Mouse (Mus musculus): Measurements from ENCODE around the gene Agap2. TPM values are rescaled to one million over a fixed set of nuclear protein-coding genes. Genes with fewer than 3 reads are reported as not detected.
A peak's percentile ranks its signal among the peaks of the same experiment; 100 is the strongest.

Gene Agap2
- total RNA-seq, 2 experiments from 2014 or later, result 2.1 to 2.8 TPM

DNA sequence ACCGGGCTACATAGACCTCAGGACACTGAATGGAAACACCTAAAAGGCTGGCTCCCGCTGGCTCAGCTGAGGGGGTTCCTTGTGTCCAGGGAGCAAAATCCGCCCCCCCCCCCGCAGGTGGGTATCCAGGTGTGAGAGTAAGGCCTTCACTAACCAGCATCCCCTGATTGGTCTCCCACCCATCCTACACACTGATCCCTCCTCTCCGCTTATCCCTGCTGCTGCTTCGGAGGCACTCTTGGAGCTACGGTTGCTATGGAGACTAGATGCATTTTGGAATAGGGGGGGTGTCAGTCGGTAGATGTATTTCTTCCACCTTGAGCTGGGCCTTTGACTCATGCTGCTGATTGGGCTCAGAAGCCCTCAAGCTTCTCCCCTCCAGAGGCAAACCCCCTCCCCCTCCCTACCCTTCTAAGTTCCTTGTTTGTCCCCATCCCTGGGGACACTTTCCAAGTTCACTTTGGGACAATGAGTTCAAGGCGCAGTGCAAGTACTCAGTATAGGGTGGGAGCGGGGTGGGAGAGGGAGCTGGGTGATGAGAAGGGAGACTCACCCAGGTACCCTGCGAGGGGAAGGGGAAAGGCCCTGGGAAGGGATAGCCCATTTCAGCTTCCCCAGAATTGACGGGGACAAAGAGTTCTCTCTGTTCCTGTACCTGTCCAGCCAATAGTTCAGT is 3.1 kb downstream of the Agap2 start:
- DNase-seq, result no peak

DNA sequence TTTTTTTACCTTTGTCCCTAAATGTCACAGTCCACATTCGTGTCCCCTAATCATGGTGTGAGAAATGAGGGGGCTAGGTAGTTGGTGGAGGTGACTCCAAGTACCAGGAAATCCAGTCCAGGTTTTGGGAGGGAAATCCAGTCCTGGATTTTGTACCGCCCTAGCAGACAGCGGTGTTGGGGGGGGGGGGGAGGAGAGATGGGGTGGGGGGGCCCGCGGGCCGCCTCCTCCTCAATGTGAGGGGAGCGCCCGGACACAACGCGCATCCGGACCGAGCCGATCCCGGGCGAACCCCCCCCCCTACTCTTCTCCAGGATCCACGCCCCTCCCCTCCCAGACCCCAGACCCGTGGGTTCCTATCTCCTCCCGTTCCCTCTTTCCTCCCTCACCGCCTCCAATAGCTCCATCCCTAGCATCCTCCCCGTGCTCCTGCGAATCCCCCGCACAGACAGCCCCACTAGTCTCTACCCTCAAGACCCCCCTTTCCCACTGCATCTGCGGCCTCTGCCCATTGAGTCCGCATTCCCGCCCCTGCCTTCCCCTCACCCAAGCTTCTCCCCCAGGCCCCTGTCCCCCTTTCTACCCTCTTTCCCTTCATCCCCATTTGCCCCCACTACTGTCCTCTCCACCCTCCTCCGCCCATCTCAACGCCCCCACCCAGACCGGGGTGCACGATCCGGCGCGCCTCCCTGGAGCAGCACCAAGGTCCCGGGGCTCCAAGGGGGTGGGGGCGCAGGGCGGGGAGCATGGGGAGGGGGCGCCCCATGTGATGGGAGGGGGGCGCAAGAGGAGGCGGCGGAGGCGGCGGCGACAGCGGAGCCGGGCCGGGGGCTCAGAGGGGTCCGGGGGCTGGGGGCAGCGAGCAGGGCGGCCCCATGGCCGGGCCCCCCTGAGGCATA is 3.8 kb downstream of the Agap2 start:
- DNase-seq, result peak; percentile 57

DNA sequence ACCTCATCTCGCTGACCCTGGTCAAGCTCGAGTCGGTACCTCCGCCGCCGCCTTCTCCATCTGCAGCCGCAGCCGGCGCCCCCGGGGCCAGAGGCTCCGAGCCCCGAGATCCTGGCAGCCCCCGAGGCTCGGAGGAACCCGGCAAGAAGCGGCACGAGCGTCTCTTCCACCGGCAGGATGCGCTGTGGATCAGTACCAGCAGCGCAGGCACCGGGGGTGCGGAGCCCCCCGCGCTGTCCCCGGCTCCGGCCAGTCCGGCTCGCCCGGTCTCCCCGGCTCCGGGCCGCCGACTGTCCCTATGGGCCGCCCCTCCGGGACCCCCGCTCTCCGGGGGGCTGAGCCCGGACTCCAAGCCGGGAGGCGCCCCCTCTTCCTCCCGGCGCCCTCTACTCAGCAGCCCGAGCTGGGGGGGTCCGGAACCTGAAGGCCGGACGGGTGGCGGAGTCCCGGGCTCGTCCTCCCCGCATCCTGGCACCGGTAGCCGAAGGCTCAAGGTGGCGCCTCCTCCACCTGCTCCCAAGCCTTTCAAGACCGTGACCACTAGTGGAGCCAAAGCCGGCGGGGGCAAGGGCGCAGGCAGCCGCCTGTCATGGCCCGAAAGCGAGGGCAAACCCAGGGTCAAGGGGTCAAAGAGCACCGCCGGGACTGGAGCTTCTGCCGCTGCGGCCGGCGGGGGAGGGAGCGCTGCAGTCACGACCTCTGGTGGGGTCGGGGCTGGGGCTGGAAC is 4.7 kb downstream of the Agap2 start:
- peak; percentile 35 for DNase-seq

DNA sequence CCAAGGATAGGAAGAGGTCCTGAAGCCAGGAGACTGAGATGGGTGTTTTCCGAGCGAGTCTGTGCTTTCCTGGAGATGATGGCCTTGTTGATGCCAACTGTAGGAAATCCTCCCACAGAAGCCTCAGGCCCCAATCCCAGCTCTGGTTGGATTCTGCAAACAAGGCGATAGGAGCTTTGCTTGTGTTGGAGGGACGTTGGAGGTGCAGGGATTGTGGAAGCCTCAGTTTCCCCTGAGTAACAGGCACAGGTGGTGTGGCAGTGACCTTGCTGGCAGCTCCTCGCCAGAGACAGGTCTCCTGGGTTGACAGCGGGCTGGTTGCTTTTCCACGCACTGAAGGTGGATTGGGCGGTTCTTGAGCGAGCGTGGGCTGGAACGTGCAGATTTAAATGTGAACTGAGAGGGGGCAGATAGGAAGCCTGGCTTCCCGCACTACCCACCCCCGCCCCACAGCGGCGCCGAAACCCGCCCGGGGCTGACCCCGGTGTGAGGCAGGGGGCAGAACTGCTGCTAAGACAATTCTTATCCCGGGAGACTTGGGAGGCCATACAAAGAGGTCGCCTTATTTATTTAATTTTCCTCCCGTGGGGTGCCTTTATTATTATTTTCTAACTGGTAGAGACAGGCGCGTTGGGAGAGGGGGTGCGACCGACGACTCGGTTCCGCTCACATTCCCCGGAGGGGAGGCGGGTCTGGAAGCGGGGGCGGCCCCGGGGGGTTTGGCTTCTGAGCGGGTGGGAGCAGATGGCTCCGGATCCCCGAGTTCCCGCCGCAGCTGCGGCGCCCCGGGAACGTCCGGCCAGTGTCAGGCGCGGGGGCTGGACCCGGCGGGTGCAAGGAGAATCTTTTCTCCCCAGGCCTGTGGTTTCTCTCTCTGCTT is 6.1 kb downstream of the Agap2 start:
- DNase-seq, result peak; percentile 61

DNA sequence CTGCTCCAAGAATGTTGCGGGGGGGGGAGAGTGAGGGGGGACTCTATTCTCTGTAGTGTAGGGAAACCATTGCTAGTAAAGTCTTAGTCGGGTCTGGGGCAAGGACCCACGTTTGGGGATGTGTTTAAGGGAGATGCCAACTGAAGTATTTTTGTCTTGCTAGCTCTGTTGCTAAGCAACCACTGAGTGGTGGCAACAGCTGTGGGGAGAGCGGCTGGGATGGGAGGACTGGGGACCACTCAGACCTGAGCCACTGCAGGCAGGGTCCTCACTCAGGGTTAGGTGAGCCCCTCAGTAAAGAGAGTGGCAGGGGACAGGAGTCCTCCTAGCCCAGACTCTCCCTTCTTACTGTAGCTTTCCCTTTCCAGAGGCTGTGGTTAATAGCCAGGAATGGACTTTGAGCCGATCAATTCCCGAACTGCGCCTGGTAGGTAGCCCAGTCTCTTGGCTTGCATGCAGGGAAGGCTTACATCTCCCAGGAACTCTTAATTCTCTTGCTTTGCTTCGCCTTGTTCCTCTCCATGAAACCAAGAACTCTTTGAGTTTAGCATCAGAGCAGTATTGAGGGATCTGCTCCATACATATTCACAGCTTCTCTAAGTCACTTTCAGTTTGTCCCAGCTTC is 7.0 kb downstream of the Agap2 start:
- no peak for DNase-seq

DNA sequence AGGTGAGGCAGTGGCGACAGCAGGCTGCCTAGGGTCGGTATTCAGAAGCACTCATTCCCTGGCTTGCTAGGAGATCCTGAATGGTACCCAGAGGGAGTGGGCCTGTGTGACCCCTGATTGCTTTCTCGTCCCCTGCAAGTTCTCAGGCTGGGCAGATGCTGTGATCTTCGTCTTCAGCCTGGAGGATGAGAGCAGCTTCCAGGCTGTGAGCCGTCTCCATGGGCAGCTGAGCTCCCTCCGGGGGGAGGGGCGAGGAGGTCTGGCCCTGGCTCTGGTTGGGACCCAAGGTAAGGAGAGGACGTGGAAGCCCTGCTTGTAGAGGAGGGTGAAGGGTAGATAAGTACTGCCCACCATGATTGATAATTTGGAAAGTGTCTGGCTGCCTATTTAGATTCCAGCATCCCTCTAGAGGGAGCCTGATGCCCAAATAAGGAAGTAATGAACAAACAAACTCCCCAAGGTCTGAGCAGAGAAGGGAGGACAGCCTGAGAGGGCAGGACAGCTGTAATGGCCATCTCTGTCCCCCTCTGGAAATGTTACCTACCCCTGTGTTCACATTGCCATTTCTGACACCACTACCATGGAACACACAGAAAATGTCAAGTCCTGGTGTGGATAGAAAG is 8.3 kb downstream of the Agap2 start:
- DNase-seq, result no peak

DNA sequence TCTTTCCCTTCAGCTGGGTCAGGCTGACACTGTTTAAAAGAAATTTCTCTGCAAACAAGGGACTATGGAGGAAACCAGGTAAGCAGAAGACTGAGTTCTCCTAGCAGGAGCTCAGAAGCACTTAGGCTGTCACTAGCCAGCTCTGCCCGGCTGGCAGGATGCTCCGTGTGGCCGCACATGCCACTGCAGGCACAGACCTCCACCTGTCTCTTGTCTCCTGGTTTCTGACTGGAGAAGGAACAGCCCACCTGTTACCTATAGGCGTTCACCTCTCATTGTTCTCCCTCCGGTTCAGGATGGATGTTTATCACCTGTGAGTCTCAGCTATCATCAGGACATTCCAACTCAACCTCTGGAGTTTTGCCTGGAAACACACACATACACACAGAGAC is 8.8 kb downstream of the Agap2 start:
- DNase-seq, result no peak

DNA sequence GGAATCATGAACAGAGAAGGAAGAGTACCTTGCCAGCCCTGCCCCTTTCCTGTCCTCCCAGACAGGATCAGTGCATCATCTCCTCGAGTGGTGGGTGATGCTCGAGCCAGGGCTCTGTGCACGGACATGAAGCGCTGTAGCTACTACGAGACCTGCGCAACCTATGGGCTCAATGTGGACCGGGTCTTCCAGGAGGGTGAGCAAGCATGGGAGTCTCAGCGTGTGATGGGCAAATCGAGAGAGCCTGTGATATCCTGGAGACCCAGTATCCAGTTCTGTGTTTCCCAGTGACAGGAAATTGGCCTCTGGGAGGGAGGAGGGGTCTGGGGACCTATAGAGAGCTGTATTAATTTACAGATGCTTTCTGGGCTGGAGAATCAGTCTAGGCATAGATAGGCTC is 10.0 kb downstream of the Agap2 start:
- DNase-seq, result no peak

DNA sequence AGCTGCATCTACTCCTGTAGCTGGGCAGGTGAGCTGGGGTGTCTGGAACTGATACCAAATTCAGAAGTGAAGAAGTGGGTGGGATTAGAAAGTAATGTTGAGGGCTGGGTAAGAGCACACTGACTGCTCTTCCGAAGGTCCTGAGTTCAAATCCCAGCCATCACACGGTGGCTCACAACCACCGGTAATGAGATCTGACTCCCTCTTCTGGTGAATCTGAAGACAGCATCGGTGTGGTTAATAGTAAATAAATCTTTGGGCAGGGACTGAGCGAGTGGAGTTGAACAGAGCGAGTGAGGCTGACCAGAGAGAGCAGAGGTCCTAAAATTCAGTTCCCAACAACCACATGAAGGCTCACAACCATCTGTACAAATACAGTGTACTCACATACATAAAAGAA is 10.5 kb downstream of the Agap2 start:
- no peak for DNase-seq

DNA sequence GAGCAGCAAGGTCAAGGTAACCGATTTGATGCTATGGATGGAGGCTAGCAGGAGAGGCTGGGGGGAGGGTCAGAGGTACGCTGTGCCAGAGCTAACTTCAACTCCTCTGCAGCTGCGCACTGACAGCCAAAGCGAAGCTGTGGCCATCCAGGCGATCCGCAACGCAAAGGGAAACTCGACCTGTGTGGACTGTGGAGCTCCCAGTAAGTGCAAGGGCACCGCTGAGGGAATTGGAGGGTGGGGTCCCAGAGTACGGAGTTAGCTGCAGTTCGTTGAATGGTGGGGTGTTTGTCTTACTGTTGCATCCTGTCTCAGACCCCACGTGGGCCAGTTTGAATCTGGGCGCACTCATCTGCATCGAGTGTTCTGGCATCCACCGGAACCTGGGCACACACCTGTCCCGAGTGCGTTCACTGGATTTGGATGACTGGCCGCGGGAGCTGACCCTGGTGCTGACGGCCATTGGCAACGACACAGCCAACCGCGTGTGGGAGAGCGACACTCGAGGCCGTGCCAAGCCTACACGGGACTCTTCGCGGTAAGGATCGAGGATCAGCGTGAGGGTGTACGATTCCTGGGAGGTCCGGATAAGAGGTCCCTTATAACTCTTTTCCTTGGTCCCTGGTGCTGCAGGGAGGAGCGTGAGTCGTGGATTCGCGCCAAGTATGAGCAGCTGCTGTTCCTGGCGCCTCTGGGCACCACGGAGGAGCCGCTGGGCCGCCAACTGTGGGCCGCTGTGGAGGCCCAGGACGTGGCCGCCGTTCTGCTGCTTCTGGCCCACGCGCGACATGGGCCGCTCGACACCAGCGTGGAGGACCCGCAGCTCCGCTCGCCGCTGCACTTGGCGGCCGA is 15.7 kb downstream of the Agap2 start:
- peak; percentile 67 for DNase-seq

DNA sequence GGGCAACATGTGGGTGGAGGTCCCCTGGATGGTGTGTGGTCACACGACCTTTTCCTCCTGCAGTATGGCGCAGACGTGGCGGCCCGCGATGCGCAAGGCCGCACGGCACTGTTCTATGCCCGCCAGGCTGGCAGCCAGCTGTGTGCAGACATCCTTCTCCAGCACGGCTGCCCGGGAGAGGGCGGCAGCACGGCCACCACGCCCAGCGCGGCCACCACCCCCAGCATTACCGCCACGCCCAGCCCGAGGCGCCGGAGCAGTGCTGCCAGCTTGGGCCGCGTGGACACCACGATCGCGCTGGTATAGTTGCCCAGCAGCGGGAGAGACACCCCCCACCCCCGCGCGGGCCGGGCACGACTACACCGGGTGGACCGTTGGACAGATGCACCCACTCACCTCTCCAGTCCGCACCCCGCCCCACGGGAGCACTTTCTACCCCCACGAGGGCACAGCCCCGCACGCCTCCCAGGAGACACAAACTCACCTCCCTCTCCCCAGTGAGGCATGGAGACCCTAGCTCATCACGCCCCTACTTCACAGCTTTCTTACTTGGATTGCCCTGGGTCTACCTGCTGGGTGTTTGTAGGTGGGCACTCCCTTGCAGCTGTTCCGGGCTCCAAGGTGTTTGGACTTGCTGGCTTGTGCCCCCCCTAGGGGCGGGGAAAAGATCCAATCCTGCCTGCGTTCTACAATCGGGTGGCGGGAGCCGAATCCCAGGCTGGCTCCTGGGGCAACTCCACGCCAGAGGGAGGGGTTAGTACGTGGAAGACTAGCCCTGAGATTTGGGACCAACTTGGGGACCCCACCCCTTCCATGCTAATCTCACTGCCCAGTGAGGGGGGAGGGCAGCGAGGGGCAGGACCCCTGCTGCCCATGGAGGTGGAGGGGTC is 16.7 kb downstream of the Agap2 start:
- DNase-seq, result no peak

DNA sequence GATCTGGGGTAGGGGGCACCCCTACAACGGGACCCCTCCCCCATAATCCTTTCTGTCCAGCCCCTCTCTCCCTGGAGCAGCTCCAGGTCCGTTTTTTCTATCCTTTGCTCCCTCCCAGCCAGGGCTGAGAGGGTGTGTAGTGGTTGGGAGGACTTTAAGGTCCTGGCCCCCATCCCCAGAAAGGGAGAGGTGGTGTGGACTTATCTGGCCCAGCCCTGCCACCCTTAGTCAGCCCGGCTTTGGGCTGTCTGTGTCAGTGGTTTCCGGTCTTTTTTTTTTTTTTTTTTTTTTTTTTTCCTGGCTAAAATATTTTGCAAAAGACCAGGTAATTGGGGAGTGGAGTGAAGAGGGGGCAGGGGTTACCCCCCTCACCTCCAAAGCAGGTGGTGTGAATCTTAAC is 17.7 kb downstream of the Agap2 start:
- no peak for DNase-seq

DNA sequence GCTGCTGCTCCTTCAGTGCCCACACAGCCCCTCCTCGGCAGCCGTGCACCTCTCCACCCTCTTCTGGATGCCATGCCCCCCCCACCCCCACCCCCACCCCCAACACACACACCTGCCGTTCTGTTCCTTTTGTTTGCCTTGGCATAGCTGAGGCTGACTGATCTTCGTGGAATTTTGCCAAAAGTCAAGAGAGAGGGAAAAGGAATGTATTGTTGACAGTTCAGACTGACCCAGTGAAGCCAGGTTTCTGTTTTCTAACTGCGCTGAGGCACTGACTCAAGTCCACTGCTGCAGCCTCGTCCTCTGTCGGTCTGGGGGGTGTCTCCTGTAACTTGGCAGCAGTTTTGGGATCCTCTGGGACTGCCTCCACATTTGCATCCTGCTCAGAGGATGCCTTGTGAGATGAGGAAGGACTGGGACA is 19.3 kb downstream of the Agap2 start:
- DNase-seq, result no peak

DNA sequence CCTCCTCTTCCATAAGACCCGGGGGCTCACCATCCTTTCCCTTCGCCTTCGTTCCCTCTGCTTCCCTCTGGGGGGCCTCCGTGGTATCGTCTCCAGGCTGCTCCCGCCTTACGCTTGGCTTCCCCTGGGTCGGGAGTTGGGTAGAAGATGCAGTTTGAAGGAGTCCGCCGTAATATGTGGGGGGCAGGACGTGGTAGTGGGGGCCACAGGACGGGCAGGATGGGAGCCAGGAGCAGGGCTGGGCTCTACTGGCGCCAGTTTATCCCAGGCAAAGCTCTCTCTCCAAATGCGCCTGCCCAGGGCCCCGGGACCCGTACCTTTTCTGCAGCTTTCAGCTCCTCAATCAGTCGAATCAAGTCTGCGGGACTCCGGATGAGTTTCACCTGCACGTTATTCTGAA is 23.4 kb downstream of the Agap2 start:
- DNase-seq, result no peak

DNA sequence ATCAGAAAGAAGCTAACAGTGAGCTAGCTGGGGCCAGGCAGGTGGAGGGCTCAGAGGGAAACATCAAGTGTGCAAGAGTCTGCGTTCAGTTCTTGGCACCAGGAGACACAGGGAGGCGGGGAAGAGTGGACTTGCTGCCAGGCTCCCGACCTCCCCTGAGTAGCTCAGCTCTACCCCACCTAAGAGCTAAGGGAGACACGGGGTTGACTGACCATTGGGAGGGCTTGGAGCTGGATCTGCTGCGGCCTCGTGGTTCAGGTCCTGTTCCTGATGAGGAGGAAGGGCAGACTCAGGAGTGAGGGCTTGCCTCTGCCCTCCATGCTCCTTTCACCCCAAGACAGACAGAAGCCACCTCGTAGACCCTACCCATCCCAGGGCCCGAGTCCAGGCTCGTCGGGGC is 24.1 kb downstream of the Agap2 start:
- DNase-seq, result no peak

DNA sequence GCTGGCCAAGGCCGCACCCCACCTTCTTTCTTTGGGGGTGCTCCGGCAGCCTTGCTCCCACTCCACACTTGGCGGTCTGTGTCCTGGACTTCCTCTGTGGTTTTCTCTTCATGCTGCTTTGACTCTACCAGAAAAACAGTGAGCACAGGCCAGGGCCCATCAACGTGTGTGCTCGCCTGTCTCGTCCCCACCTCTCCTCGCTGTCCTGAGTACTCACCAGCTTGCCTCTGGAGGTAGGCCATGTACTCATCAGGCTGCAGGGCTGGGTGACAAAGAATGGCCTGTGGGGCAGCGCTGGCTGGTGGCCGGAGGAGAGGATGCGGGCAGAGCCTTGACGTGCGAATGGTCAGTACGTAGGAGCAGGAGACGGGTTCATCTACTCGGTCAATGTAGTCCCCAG is 24.8 kb downstream of the Agap2 start:
- no peak for DNase-seq

DNA sequence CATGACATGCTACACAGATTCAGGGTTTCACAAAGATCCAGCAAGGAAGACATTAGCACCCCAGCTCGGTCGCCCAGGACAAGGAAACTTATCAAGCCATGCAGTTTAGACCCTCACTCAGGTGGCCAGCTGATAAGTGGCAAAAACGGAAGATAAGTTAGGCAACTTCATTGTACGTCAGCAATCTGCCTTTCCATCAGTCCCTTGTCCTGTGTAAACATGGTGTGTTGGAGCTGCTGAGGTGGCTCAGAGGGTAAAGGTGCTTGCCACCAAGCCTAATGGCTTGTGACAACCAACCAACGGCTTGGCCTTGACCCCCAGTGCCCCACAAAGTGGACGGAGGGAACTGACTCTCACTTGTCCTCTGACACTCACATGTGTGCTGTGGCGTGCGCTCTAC is 25.3 kb downstream of the Agap2 start:
- DNase-seq, result no peak

DNA sequence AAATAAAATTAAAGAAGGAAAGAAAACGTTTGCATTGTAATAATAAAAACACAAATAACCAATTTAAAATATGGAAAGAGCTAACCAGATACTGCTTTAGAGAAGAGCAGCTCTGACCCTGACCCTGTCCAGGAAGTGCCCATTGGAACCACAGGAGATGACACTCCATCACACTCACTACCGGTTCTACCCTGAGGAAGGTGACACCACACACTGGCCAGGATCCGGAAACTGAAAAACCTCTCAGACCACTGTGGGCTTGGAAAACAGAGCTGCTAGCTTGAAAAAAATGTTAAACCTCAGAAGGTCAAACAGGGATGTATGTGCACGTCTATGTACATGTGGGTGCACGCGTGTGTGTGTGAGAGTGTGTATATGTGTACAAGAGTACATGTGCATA is 26.1 kb downstream of the Agap2 start:
- DNase-seq, result no peak

DNA sequence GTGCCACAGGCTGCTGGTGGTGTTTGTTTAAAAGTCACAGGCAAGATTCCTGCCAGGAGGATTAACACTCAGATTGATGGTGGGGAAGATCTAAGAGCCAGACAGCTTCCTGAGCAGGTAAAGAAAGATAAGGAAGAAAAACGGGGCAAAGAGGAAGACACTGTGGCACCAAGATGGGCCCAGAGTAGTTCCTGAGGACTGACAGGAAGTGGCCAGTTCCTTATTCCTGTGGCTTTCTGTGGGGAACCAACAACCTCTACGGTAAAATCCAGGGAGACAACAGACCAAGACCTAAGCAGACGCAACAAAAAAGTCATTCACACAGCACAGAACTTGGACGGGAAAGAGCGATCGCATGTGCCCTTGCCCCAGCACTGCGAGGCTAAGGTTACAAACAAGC is 28.5 kb downstream of the Agap2 start:
- DNase-seq, result no peak
